Mouse (Mus musculus): ENCODE results near the gene Nr4a1. TPM values are rescaled to one million over a fixed set of nuclear protein-coding genes. Genes with fewer than 3 reads are reported as not detected.
A peak's percentile ranks its signal among the peaks of the same experiment; 100 is the strongest.

Nr4a1 gene
- total RNA-seq, 2 experiments from 2014 or later: 4.0 to 4.1 TPM

DNA sequence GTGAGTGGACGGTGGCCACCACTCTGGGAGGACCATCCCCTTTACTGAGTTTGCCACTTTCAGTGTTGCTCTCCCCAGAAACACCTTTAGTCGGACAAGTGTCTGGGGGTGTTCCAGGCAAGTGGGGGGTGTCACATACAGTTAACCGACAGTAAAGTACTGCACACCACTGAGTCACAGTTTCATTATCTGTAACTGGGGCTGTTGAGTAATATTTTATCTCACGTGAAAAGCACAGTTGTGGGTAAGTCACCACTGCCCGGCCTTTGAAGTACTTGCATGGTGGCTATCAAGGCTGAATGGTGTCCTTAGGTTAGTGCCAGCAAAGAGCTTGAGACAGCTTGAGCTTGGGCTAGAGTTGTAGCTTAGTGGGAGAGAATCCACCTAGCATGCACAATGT is 28.4 kb downstream of the Nr4a1 start:
- no peak for ATAC-seq (replicated peaks; ENCODE audit: poor library complexity, severe bottlenecking)

GRCm38 (mm10) chr15:101283183-101283910 is 29.3 kb downstream of the Nr4a1 start:
- peak; percentile 36; the same call in 1 of the 2 replicates for ATAC-seq (replicated peaks; ENCODE audit: poor library complexity, severe bottlenecking)

GRCm38 (mm10) chr15:101283911-101284750 is 30.1 kb downstream of the Nr4a1 start, which contains the start of gene Atg101:
TSS of gene Atg101 (plus strand) at chr15:101284272.
- peak; percentile 92 for ATAC-seq (replicated peaks; ENCODE audit: poor library complexity, severe bottlenecking)

GRCm38 (mm10) chr15:101286129-101286770 is 32.2 kb downstream of the Nr4a1 start:
- peak; percentile 41 for ATAC-seq (replicated peaks; ENCODE audit: poor library complexity, severe bottlenecking)

DNA sequence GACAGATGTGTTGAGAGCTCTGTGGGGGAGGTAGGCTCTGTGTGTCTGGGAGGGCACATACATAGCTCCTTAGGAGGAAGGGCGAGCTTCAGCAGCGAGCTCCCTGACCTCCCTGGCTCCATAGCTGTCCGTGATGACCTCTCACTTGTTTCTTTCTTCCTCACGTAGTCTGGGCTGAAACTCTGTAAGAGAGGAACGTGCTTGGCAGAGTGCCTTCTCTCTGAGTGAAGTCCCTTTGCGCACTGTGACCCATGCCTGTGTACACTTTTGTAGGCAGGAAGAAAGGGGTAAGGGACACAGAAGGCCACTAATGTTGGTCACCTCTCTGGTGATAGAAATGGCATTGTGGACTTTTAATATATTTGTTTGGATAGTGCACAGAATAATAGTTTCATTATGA is 33.3 kb downstream of the Nr4a1 start:
- ATAC-seq (replicated peaks; ENCODE audit: poor library complexity, severe bottlenecking): no peak

GRCm38 (mm10) chr15:101290354-101290753 is 36.3 kb downstream of the Nr4a1 start:
- ATAC-seq (replicated peaks; ENCODE audit: poor library complexity, severe bottlenecking): no peak

GRCm38 (mm10) chr15:101292012-101292411 is 37.9 kb downstream of the Nr4a1 start:
- ATAC-seq (replicated peaks; ENCODE audit: poor library complexity, severe bottlenecking): no peak

GRCm38 (mm10) chr15:101293025-101293621 is 39.1 kb downstream of the Nr4a1 start, which contains the start of gene 6030408B16Rik:
TSS of gene 6030408B16Rik (plus strand) at chr15:101293212.
- no peak for ATAC-seq (replicated peaks; ENCODE audit: poor library complexity, severe bottlenecking)

- ATAC-seq (replicated peaks; ENCODE audit: poor library complexity, severe bottlenecking): no peak
Measured at GRCm38 (mm10) chr15:101294028-101294894, 40.2 kb downstream of the Nr4a1 start.

- no peak for ATAC-seq (replicated peaks; ENCODE audit: poor library complexity, severe bottlenecking)
Measured at GRCm38 (mm10) chr15:101295106-101295505, 41.0 kb downstream of the Nr4a1 start.

GRCm38 (mm10) chr15:101295616-101296015 is 41.5 kb downstream of the Nr4a1 start:
- no peak for ATAC-seq (replicated peaks; ENCODE audit: poor library complexity, severe bottlenecking)

DNA sequence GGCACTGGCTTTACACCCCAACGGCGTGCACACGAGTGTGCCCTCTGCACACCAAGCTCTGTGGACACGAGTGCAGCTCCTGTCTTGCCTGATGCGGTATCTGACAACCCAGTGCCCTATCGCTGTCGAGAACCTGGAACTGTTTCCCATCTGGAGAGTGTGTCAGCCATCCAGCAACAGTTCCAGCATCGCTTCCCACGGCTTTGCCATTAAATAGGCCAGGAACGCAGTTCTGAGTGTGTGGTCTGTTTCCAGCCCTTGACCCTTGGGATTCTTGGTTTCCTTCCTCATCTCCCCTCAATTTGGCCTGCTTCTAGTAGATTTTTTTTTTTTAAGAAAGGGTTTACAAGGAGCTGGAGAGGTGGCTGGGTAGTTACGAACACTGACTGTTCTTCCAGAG is 42.0 kb downstream of the Nr4a1 start:
- no peak for ATAC-seq (replicated peaks; ENCODE audit: poor library complexity, severe bottlenecking)

GRCm38 (mm10) chr15:101297988-101298387 is 43.9 kb downstream of the Nr4a1 start:
- ATAC-seq (replicated peaks; ENCODE audit: poor library complexity, severe bottlenecking): peak; percentile 86

- ATAC-seq (replicated peaks; ENCODE audit: poor library complexity, severe bottlenecking): peak; percentile 52; the same call in 1 of the 2 replicates
Measured at GRCm38 (mm10) chr15:101298550-101298949, 44.5 kb downstream of the Nr4a1 start.

- ATAC-seq (replicated peaks; ENCODE audit: poor library complexity, severe bottlenecking): no peak
Measured at GRCm38 (mm10) chr15:101299480-101299960, 45.5 kb downstream of the Nr4a1 start.

GRCm38 (mm10) chr15:101300128-101300527 is 46.1 kb downstream of the Nr4a1 start:
- ATAC-seq (replicated peaks; ENCODE audit: poor library complexity, severe bottlenecking): no peak

DNA sequence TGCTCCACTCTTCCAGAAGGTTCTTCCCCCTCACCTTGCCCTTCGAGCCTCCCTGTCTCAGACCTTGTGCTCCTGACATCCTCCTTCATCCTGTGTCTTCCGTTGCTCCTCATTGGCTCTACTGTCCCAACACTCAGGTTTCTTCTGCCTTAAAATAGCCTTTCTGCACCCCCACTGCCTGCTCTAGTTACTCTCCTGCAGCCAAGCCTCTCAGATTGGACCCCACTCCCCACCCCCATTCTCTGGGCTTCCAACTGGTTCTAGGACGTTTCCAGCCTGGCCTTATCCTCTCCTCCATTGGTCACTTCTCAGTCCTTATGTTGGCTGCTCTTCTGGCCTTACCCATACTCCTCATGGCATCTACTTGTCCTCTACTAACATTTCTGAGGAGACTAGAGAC is 48.1 kb downstream of the Nr4a1 start:
- no peak for ATAC-seq (replicated peaks; ENCODE audit: poor library complexity, severe bottlenecking)

DNA sequence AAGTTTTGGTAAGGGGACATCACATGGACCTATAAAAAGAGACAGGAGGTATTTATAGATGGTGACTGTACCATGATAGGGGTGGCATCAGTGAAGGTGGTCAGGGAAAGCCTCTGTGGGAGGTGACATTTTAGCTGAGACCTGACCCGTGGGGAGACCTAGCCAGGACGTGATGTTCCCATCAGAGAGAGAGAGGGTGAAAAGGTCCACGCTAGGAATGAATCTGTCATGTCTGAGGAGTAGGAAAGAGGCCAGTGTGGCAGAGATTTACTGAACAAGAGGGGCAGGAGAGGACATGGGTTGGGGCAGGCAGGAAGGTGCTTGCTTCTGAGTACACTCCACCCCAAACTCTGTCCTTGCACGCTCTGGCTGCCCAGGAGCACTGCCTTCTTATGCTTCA is 49.8 kb downstream of the Nr4a1 start:
- no peak for ATAC-seq (replicated peaks; ENCODE audit: poor library complexity, severe bottlenecking)

- no peak for ATAC-seq (replicated peaks; ENCODE audit: poor library complexity, severe bottlenecking)
Measured at GRCm38 (mm10) chr15:101306459-101306858, 52.4 kb downstream of the Nr4a1 start.
